Mouse (Mus musculus): ENCODE measurements around the gene Mthfd2. TPM values are rescaled to one million over a fixed set of nuclear protein-coding genes. Genes with fewer than 3 reads are reported as not detected.

The Mthfd2 gene
- polyA plus RNA-seq, 1 experiment from 2014 or later = 21.1 TPM

DNA sequence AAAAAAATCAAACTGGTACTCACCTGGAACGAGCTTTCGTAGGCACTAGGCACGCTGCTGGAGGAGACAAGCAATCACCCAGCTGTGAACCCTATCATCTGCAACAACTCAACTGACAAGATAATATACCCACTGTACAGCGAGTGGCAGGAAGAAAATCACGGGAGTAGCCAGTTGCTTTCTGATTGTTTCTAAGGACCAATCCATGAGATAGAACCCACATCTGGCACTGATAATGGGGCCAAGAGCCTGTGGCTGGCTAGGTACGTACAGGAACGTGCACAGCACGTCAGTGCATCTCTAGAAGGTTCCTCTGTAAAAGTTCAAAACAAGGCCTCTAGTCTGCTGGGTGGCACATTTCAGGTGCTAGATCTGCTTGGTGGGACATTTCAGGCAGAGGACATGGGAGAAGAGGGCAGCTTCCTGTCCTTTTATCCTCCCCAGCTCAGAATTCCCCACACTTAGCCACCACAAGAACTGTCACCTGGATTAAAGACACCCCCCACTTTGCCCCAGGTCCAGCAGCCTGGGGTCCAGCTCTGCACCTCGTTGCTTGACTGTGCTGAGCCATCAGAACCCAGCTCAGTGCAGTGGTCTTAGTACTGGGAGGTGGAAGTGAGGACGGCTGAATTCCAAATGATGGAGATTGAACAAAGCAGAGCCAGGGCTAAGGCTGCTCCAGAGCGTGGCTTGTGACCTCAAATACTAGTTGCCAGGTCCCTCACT is 36.0 kb upstream of the Mthfd2 start:
- Histone ChIP-seq H3K27me3 (ENCODE audit: control insufficient read depth, insufficient read depth, low read length) (no peaks in the 10 kb centered on the region), H3K9me3 (ENCODE audit: control insufficient read depth, low read length) (no peaks in the 10 kb centered on the region), H3K9ac (ENCODE audit: low read length) (no peak overlapping the region), H3K4me1 (replicated peaks; ENCODE audit: control insufficient read depth, insufficient read depth) (no peaks in the 10 kb centered on the region), H3K36me3 (ENCODE audit: control insufficient read depth, insufficient read depth, low read length) (peaks cover 22% of the 10 kb centered on the region), H3K27ac (replicated peaks) (no peak overlapping the region), H3K4me3 (ENCODE audit: low read depth, low read length) (no peak overlapping the region), H3K4me2 (replicated peaks; ENCODE audit: low read depth) (no peak overlapping the region)
- WGBS = 84% methylated on average over 11 of the region's 11 CpGs
- TF ChIP-seq CTCF (IDR thresholded peaks at IDR 0.05; ENCODE audit: low read depth) (no peak), EP300 (optimal IDR thresholded peaks at IDR 0.05) (no peak)
- no peak for ATAC-seq (ENCODE audit: low FRiP score, low TSS enrichment)
- no peak for DNase-seq (ENCODE audit: low spot score)

DNA sequence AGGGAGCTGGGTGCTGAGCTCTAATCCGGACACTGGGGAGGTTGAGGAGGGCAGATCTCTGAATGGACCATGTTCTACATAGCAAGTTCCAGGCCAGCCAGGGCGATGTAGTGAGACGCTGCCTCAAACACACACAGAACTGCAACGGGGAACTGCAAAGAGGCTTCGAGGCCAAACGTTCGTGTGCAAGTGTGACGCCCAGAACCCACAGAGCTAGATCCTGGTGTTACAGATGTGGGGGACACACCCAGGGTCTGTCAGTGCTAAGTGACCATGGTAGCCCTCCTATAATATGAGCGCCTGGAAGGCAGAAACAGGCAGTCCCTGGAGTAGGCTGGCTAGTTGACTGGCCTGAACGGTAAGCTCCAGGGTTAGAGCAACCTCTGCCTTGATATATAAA is 31.7 kb upstream of the Mthfd2 start:
- DNase-seq (ENCODE audit: low spot score) = no peak
- Histone ChIP-seq H3K27me3 (ENCODE audit: control insufficient read depth, insufficient read depth, low read length) (no peaks in the 10 kb centered on the region), H3K4me2 (replicated peaks; ENCODE audit: low read depth) (no peak overlapping the region), H3K27ac (replicated peaks) (no peak overlapping the region), H3K36me3 (ENCODE audit: control insufficient read depth, insufficient read depth, low read length) (peaks cover 14% of the 10 kb centered on the region; the same call in 1 of the 2 replicates), H3K9ac (ENCODE audit: low read length) (no peak overlapping the region), H3K4me3 (ENCODE audit: low read depth, low read length) (no peak overlapping the region), H3K4me1 (replicated peaks; ENCODE audit: control insufficient read depth, insufficient read depth) (no peaks in the 10 kb centered on the region), H3K9me3 (ENCODE audit: control insufficient read depth, low read length) (no peaks in the 10 kb centered on the region)
- WGBS = 95% methylated on average over 10 of the region's 10 CpGs
- TF ChIP-seq EP300 (optimal IDR thresholded peaks at IDR 0.05) = no peak
- TF ChIP-seq CTCF (IDR thresholded peaks at IDR 0.05; ENCODE audit: low read depth) = no peak
- no peak for ATAC-seq (ENCODE audit: low FRiP score, low TSS enrichment)

DNA sequence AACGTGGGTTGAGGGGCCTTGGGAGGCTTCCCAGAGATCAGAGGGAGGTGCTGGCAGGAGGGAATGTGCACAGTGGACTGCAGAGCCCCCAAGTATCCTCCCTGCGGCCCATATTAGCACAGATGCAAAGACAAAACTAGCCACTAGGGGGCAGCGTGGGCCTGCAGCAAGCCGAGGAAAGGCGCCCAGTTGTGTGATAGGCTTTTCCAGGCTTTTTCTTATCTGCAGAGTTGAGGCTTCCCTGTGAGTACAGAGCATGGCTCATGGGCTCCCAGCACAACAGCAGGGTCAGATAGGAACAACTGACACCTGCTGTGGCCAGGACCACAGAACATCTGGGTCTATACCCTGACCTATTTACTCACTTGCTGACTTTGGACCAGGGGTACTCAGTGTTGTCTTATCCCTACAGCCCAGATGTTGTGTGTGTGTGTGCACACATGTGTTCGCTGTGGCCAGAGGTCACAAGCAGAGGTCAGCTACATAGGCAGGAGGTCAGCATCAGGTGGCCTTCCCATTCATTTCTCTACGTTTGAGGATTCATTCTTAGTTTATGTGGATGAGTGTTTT is 30.9 kb upstream of the Mthfd2 start:
- Histone ChIP-seq H3K27me3 (ENCODE audit: control insufficient read depth, insufficient read depth, low read length) (no peaks in the 10 kb centered on the region), H3K27ac (replicated peaks) (no peak overlapping the region), H3K9ac (ENCODE audit: low read length) (no peak overlapping the region), H3K4me1 (replicated peaks; ENCODE audit: control insufficient read depth, insufficient read depth) (no peaks in the 10 kb centered on the region), H3K4me2 (replicated peaks; ENCODE audit: low read depth) (no peak overlapping the region), H3K4me3 (ENCODE audit: low read depth, low read length) (no peak overlapping the region), H3K36me3 (ENCODE audit: control insufficient read depth, insufficient read depth, low read length) (peaks cover 9% of the 10 kb centered on the region; the same call in 1 of the 2 replicates), H3K9me3 (ENCODE audit: control insufficient read depth, low read length) (no peaks in the 10 kb centered on the region)
- DNase-seq (ENCODE audit: low spot score) (peak; percentile 83), ATAC-seq (ENCODE audit: low FRiP score, low TSS enrichment) (peak; percentile 57)
- TF ChIP-seq EP300 (optimal IDR thresholded peaks at IDR 0.05) (no peak), CTCF (IDR thresholded peaks at IDR 0.05; ENCODE audit: low read depth) (peak; percentile 99)
- 23% methylated on average over 7 of the region's 7 CpGs for whole genome bisulfite sequencing

DNA sequence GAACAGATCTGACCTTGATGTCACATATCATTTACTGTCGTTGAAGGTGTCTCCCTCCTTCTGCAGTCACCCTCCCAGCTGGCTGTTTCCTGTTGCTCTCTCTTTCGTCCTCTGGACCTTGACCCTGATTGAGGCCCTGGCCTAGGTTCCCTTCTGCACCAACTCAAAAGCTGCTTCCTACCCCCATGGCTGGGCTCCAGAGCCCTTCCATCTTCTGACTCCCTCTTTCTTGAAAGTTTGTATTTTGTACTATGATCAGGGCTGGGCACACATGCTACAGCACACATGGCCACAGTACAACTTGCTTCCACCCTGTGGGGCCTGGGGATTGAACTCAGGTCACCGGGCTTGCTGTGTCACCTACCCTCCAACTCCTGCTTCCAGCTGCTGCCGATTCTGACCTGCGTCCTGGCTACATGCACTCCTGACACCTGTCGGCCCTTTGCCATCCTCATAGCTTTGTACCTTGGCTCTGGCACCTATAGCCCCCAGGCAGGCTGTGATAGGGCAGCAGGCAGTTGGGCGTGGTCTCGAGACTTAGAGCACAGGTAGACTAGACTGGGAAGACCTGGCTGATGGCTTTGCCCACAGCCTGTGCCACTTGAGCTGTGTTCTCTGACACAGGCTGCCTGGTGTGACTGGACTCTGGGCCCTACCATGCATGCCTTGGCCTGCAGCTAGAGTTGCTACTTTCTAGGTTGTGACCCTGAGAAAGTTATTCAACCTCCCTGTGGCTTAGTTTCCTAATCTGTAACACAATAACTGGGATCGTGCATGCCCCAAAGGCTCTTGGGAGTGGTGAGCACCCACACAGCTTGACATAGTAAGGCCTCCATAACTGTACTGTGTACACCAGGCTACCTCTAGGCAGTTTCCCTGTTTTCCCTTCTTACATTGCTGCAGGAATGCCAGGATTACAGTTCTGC is 29.4 kb upstream of the Mthfd2 start:
- H3K27me3 ChIP-seq (ENCODE audit: control insufficient read depth, insufficient read depth, low read length) = no peaks in the 10 kb centered on the region
- no peak overlapping the region for H3K9ac ChIP-seq (ENCODE audit: low read length)
- H3K4me3 ChIP-seq (ENCODE audit: low read depth, low read length) = no peak overlapping the region
- no peaks in the 10 kb centered on the region for H3K9me3 ChIP-seq (ENCODE audit: control insufficient read depth, low read length)
- no peak for TF ChIP-seq EP300 (optimal IDR thresholded peaks at IDR 0.05)
- no peak for TF ChIP-seq CTCF (IDR thresholded peaks at IDR 0.05; ENCODE audit: low read depth)
- H3K36me3 ChIP-seq (ENCODE audit: control insufficient read depth, insufficient read depth, low read length) = 0 out of 2 replicates have a peak, but pooled peaks cover 3% of the 10 kb centered on the region
- no peaks in the 10 kb centered on the region for H3K4me1 ChIP-seq (replicated peaks; ENCODE audit: control insufficient read depth, insufficient read depth)
- 75% methylated on average over 9 of the region's 9 CpGs for WGBS
- no peak overlapping the region for H3K27ac ChIP-seq (replicated peaks)
- no peak overlapping the region for H3K4me2 ChIP-seq (replicated peaks; ENCODE audit: low read depth)
- no peak for DNase-seq (ENCODE audit: low spot score)
- ATAC-seq (ENCODE audit: low FRiP score, low TSS enrichment) = no peak

DNA sequence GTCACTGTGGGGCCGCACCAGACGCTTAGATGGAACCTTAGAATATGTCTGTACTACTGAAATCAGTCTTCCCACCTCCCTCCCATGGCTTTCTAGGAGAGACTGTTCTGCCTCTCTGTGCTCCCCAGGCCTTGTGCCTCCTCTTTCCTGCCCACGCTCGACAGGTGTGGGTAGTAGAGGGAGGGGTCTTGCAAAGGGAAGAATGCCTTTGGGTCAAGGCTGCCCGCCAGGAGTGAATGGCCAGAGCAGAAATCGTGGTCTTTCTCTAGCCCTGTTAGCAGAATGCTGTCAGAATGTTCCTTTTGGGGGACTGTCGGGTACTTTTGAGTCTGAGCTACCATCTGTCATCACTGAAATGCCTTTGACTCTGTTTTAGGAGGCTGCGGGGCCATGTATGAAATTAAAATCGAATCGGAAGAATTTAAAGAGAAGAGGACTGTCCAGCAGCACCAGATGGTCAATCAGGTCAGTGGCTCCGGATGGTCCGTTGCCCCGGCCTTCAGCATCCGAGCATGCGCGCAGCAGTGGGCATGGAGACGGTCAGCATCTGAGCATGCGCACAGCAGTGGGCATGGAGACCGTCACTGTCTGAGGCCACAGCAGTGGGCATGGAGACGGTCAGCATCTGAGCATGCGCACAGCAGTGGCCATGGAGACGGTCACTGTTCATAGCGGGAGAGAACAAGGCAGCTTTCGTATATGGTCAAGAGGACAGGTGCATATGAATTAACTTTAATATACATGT is 27.1 kb upstream of the Mthfd2 start:
- Histone ChIP-seq H3K27me3 (ENCODE audit: control insufficient read depth, insufficient read depth, low read length) (no peaks in the 10 kb centered on the region), H3K27ac (replicated peaks) (no peak overlapping the region), H3K9ac (ENCODE audit: low read length) (no peak overlapping the region), H3K36me3 (ENCODE audit: control insufficient read depth, insufficient read depth, low read length) (0 out of 2 replicates have a peak, but pooled peaks cover 2% of the 10 kb centered on the region), H3K9me3 (ENCODE audit: control insufficient read depth, low read length) (no peaks in the 10 kb centered on the region), H3K4me2 (replicated peaks; ENCODE audit: low read depth) (no peak overlapping the region), H3K4me1 (replicated peaks; ENCODE audit: control insufficient read depth, insufficient read depth) (no peaks in the 10 kb centered on the region), H3K4me3 (ENCODE audit: low read depth, low read length) (no peak overlapping the region)
- ATAC-seq (ENCODE audit: low FRiP score, low TSS enrichment) (no peak), DNase-seq (ENCODE audit: low spot score) (no peak)
- WGBS = 92% methylated on average over 24 of the region's 24 CpGs
- TF ChIP-seq EP300 (optimal IDR thresholded peaks at IDR 0.05) = no peak
- TF ChIP-seq CTCF (IDR thresholded peaks at IDR 0.05; ENCODE audit: low read depth) = no peak
